Mouse (Mus musculus) heart, adult 8-10 months (tissue): ENCODE data around the gene Kcnk18. TPM values are rescaled to one million over a fixed set of nuclear protein-coding genes. Genes with fewer than 3 reads are reported as not detected.

ENCODE experiments used
- DNase-seq: peaks from one replicate; pipeline ENCODE4 v3.0.0; 2022; ENCODE audit warnings: low spot score
- total RNA-seq, 4 experiments: library from RNA; stranded (reverse); gene quantifications; 2 replicates each; pipeline ENCODE4 v1.2.4; 2022

Kcnk18 gene
- total RNA-seq, 4 experiments from 2014 or later: not detected

- DNase-seq: no peak
Measured at GRCm38 (mm10) chr19:59221131-59221530, 2.1 kb downstream of the Kcnk18 start.

GRCm38 (mm10) chr19:59228376-59228775 lies 9.4 kb downstream of the Kcnk18 start:
- DNase-seq: no peak

GRCm38 (mm10) chr19:59232786-59233185 lies 13.8 kb downstream of the Kcnk18 start:
- DNase-seq: no peak

DNA sequence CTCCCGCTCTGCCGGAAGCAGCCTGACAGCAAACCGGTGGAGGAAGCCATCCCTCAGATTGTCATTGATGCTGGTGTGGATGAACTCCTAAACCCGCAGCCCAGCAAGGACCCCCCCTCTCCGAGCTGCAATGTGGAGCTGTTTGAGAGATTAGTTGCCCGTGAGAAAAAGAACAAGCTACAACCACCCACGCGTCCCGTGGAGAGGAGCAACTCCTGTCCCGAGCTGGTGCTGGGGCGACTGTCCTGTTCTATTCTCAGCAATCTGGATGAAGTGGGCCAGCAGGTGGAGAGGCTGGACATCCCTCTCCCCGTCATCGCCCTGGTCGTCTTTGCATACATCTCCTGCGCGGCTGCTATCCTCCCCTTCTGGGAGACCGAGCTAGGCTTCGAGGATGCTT lies 16.0 kb downstream of the Kcnk18 start:
- DNase-seq: no peak

DNA sequence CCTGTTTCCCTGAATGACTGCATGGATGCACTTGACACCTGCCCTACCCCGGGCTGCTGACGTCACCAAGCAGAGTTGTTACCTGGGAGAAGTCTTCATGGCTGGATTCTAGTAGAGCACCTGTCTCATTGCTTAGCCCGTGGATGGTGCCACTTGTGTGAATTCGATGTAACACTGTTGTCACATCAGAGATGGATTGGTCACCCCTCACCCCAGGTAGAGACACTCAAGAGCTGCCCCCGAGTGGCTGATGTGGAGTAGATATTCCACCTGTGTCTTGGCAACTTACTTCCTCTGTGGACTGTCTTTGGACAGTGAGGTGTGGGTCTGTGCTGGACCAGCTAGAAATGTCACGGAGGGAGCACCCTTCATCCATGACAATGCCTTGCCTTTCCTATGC lies 17.0 kb downstream of the Kcnk18 start:
- no peak for DNase-seq

- no peak for DNase-seq
Measured at GRCm38 (mm10) chr19:59238630-59239029, 19.6 kb downstream of the Kcnk18 start.

DNA sequence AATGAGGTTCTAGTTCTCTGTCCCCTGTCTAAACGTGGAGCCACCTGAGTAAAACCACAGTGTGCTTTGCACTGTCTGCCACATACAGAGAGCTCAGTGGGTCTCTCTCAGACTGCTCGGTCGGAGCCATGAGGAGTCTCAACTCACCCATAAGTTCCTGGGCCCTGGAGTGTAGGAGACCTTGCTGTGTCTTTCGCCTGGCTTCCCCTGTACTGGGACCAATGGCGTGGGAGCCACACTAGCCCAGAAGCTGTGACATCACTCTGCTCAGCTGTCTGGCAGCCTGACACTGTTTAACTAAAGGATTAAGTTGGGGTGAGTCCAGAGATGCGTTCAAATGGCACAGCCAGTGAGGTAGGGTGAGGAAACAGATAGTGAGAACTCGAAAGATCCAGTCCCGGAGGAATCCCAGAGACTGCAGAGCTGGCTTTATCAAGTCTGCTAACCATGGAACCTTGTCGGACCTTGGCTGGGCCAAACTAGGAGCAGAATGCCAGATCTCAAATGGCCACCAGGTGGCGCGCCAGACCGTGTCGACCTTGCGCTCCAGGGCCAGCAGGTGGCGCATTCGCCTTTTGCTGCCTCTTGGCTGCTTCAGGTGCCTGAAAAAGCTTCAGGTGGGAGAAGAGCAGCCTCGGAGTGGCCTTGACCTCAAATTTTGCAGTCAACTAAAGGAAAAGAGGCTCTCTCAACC lies 20.3 kb downstream of the Kcnk18 start:
- DNase-seq: peak; percentile 76

- DNase-seq: peak; percentile 3
Measured at GRCm38 (mm10) chr19:59241987-59242386, 23.0 kb downstream of the Kcnk18 start.

- DNase-seq: no peak
Measured at GRCm38 (mm10) chr19:59243057-59243456, 24.0 kb downstream of the Kcnk18 start.

GRCm38 (mm10) chr19:59248144-59248543 lies 29.1 kb downstream of the Kcnk18 start:
- no peak for DNase-seq

DNA sequence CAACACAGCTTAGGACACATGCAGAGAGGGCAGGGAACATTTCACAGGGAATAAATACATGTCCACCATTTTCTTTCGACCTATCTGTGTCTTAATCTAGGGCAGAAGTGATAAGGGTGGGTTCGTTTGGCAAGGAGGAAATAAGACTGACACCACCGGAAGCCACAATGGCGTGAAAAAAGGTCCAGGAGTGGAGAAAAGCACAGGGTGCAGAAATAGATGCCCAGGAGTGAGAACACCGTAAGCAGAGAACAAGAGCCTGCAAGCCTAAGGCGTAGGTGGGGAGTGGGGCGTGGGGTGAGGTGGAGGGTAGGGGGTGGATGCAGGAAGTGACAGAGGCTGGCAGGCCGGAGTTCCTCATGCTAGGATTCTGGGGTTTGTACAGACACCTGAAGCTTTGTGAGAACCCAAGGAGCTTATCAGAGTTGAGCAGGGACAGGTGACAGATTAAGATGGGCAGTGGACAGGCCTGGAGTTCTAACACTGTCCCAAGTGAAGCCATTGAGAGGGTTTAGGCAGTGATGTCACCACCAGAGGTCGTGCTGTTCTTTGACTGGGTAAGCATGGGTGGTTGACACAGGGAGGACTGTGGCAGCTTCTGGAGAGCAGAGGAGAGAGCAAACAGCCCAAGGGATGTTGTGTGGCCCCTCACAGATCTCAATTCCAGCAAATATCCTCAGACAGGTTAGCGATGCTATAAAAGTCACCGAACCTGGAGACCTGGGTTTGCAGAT lies 29.7 kb downstream of the Kcnk18 start:
- DNase-seq: no peak

DNA sequence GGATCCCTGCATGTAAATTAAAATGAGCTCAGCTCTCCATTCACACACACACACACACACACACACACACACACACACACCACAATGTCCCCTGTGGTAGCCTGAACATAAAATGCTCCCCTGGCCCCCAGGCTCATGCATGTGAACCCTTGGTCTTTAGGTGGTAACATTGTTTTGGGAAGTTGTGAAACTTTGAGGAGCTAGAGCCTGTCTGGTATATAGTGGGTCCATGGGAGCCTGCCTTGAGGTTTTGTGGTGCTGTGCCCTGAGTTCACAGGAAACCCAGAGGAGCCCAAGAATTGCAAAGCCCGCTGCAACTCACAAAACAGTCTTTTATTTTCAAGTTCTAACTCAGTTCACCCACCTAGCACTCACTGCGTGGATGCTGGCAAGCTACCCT lies 33.6 kb downstream of the Kcnk18 start:
- no peak for DNase-seq

DNA sequence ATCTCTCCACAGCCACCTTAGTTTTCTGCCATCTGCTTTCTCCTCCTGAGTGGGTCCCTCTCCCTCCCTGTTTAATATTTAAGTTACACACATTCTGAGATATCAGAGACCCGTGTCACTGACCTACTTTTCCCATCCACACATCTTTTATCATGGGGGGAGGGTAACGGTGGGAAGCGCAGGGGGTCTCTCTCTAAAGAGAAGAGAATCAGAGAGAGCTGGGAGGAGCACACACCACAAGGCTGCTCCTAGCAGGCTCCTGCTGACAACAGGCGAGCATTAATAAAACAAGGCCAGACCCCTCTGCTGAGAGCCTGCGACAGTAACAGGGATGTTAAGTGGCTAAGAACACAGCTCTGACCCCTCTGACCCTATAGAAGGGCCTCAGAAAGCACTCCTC lies 40.6 kb downstream of the Kcnk18 start:
- DNase-seq: no peak

DNA sequence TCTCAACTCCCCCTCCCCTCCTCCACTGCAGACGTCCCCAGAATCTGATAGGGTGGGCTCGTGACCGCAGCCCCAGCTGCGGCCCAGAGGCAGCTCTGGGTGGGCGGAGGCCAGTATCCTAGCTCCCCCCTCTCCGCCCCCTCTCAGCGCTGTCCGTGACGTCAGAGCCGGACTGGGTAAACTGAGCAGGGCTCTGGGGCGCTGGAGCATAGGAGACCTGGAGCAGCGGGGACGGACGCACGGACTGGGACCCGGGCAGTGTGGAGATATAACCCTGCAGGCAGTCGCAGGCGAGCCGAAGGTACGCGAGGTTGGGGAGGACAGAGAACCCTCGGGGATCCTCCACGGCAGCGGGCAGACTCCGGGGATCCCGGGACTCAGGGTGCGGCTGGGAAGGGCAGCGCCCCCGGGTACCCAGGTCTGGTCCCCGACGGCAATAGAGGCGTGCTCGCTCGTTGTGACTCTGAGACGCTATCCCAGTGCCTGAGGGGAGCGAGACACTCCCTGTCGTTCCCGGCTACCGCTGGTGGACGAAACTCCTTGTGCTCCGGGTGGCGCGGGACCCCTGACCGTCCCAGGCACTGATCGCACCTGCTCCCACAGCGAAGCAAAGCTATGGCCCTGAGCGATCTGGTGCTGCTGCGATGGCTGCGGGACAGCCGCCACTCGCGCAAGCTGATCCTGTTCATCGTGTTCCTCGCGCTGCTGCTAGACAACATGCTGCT lies 41.9 kb downstream of the Kcnk18 start, which contains the start of gene Slc18a2:
Gene Slc18a2, plus strand, starts transcription at position 179 of the 725 bp plus-strand sequence.
- no peak for DNase-seq

- DNase-seq: no peak
Measured at GRCm38 (mm10) chr19:59261604-59262003, 42.6 kb downstream of the Kcnk18 start.

- no peak for DNase-seq
Measured at GRCm38 (mm10) chr19:59263171-59263570, 44.2 kb downstream of the Kcnk18 start.

DNA sequence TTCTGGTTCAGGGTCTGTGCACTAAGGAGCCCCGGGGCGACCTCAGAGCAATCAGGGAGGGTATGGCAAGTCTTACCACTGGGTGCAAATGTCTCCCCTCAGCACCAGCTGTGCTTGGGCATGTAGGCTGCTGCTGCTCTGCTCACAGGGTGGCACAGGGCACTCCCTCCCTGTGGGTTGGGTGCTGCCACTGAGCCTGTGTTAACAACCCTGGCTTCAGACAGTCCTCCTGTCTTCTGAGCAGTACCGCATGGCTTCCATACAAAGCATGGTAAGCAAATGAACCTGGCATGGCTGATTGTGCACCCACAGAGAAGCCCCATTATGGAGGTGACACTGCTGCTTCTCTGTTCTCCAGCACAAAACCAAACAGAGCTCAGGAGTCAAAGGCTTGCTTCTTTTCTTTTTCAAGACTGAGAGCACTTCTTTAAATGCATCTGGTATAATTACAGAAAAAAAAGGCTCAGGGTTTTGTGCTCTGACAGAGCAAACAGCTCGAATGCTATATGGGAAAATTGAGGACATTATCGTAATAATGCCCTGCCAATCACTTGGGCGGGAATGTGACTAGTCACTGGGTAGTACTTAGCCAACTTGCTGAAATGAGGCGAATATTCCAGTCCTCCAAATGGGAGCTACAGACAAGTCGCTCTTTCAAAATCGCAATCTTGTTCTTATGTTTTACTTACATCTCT lies 46.0 kb downstream of the Kcnk18 start:
- DNase-seq: no peak

GRCm38 (mm10) chr19:59265907-59266306 lies 46.9 kb downstream of the Kcnk18 start:
- DNase-seq: no peak

- no peak for DNase-seq
Measured at GRCm38 (mm10) chr19:59267417-59267963, 48.5 kb downstream of the Kcnk18 start.

DNA sequence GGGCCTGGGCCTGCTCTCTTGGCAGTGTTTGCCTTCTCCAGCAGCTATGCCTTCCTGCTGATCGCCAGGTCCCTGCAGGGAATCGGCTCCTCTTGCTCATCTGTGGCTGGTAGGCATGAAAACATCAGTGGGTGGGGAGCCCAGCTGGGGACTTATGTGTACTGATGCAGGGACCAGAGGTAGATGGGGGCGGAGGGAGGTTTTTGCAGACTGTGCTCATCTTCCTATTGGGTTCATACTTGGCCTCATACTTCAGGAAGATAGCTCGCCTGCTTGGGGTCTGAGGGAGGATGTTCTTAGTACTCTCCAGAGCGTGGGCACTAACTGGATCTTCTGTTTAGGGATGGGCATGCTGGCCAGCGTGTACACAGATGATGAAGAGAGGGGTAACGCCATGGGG lies 54.2 kb downstream of the Kcnk18 start:
- DNase-seq: no peak

DNA sequence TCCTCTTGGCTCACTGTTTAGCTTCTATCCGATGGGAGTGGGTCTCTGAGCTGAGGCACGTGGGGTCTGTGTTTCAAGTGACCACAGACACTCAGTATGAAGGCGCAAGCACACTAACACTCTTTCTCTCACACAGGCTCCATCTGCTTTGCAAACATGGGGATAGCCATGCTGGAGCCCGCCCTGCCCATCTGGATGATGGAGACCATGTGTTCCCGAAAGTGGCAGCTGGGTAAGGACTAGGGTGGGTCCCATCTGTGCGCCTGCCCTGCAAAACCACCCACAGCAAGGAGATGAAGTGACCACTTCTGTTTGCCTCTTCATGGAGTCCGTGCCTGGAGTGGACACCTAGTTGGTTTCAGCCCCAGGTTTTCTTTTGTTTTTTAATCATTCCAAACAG lies 57.3 kb downstream of the Kcnk18 start:
- DNase-seq: no peak

DNA sequence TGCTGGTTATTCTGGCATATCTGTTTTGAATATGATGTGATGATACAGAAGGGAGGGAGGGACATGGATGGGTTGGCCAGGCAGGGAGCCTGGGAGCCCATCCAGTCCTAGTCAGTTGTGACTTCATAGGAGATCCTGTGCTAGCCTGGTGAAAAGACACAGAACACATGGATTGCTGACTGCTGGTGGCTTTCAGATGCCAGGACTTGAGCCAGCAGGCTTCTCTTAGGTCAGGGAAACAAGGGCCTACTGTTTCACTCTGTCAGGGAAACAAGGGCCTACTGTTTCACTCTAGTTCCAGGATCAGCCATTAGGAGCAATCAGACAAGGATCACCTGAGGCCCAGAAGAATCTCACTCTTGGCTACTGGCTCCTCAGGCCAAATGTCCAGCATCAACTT lies 61.8 kb downstream of the Kcnk18 start:
- DNase-seq: no peak
